Mouse (Mus musculus): ENCODE results near the gene Rab8a.

DNA sequence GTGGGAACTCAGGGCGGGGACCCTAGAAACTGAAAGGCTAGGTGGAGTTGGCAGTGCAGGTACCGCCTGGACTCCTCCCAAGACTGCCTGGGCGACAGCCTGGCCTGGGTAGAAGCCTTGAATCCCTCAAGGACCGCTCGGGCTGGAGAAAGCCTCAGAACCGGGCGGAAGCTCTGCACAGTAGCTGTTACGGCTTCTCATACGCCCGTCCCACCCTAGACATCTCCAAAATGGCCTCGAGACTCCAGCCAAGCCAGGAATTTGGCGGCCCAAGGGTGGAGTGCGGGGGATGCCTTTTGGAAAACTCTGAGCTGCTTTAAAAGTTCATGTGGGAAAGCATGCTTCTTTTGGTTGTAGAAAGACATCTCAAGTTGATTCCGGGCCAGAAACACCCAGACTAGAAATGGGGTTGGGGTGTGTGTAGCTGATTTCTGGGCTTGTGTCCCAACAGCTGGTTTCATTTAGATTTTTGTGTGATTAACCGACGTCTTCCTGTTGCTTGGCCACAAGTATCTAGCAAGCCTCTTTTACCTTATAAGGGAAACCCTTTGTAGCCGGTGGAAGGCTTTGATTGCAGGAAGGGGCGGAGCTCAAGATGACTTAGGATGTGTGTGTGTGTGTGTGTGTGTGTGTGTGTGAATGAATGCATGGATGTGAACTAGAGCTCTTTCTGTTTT, 24.6 kb upstream of the Rab8a start:
- no peak for TF ChIP-seq POLR2A (IDR thresholded peaks at IDR 0.05; ENCODE audit: borderline replicate concordance, low read depth, low read length)
- TF ChIP-seq CTCF (IDR thresholded peaks at IDR 0.05; ENCODE audit: low read depth, low read length) = no peak
